Mouse (Mus musculus): ENCODE results near the gene Furin.

GRCm38 (mm10) chr7:80452241-80452640 lies 47.0 kb upstream of the Furin start:
- TF ChIP-seq CTCF (IDR thresholded peaks at IDR 0.05; ENCODE audit: low read depth, low read length) (no peak), GATA1 (IDR thresholded peaks at IDR 0.05; ENCODE audit: borderline replicate concordance, low read length) (no peak), POLR2AphosphoS5 (IDR thresholded peaks at IDR 0.05; ENCODE audit: insufficient replicate concordance, low read depth, low read length) (no peak)
